21 mouse cellular contexts compared by ENCODE assay signal in the genomic region with DNA sequence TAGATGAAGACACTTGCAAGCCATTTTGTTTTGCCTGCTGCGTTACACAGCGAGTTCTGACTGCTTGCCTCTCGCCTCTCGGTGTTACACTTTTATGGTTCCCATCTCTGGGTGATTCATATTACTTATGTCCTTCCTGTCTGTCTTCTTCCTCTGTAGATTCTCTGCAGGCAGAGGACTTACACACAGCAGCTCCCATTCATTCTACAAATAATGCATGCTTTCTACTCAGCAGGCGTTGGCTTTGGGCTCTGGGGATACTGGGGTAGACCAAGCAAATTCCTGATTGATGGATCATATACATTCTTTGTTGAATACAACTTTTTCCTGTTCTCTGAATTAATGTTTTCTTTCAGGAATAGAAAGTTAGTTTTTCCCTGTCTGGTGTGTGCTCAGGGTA.
"Had no signal": no experiment of that assay in that cellular context is flagged by ENCODE, and none has a peak within 500 bp of the region (broad histone marks: within the 10 kb centered on the region; RNA-seq: fewer than 3 reads in every experiment).

No protein-coding gene starts in this region.

- H3K4me1 ChIP-seq: megakaryocyte, embryonic 14.5 days; midbrain, embryonic 10.5 days; midbrain, embryonic 12.5 days had no signal

- H3K9ac ChIP-seq: lung, embryonic 15.5 days; midbrain, embryonic 12.5 days; neural tube, embryonic 13.5 days; neural tube, embryonic 15.5 days had no signal

- DNase-seq: lung, adult 2 months; lung, postnatal 14 days; midbrain, embryonic 14.5 days; retina, postnatal 1 day; right cerebral cortex, adult 18-20 months; right cerebral cortex, postnatal 25 days; right cerebral cortex, postnatal 4 days; spleen, adult 18-20 months; thymus, adult 18-20 months; thymus, postnatal 14 days; thymus, postnatal 36 days had no signal

- H3K4me2 ChIP-seq: lung, embryonic 15.5 days; midbrain, embryonic 12.5 days; neural tube, embryonic 13.5 days; neural tube, embryonic 15.5 days had no signal

- H3K27me3 ChIP-seq: lung, embryonic 15.5 days; midbrain, embryonic 12.5 days; neural tube, embryonic 15.5 days had no signal

- H3K9me3 ChIP-seq: lung, embryonic 15.5 days; megakaryocyte, embryonic 14.5 days; midbrain, embryonic 10.5 days; midbrain, embryonic 12.5 days; neural tube, embryonic 13.5 days; neural tube, embryonic 15.5 days had no signal

- H3K36me3 ChIP-seq: lung, embryonic 15.5 days; midbrain, embryonic 10.5 days; midbrain, embryonic 12.5 days; neural tube, embryonic 13.5 days; neural tube, embryonic 15.5 days had no signal

- H3K27ac ChIP-seq: lung, embryonic 15.5 days; macrophage; midbrain, embryonic 10.5 days; midbrain, embryonic 12.5 days; neural tube, embryonic 13.5 days; neural tube, embryonic 15.5 days had no signal

- H3K4me3 ChIP-seq: lung, embryonic 15.5 days; megakaryocyte, embryonic 14.5 days; midbrain, embryonic 10.5 days; midbrain, embryonic 12.5 days; myocyte; neural tube, embryonic 13.5 days; neural tube, embryonic 15.5 days had no signal

- ATAC-seq: lung, postnatal 0 days; midbrain, embryonic 16.5 days had no signal
